Mouse (Mus musculus) liver, adult 2 months (tissue): ENCODE measurements at regions not wholly inside any gene's neighbourhood (a gene's known extent, or its start where the extent isn't known, plus 50 kb on each side); places are given as distances from the start of the nearest gene placed in this dataset.
A peak's percentile ranks its signal among the peaks of the same experiment; 100 is the strongest.

Source experiments
- DNase-seq: peaks from one replicate; pipeline ENCODE4 v3.0.0-alpha.2; 2011; ENCODE audit warnings: low read depth, low spot score; ENCODE audit errors: extremely low read depth
- H3K27ac ChIP-seq: fragments of 200-500 bp; replicated peaks from 2 replicates; pipeline ENCODE4 v1.5.1; 2012; ENCODE audit warnings: low read depth, mild to moderate bottlenecking, control low read depth, inconsistent platforms, low read length; ENCODE audit not compliant: insufficient read depth
- H3K27me3 ChIP-seq: fragments of 200-500 bp; 2 replicates; pipeline ENCODE4 v1.6.1; 2012; ENCODE audit warnings: mild to moderate bottlenecking, moderate library complexity, low read length, inconsistent platforms; ENCODE audit not compliant: control insufficient read depth, insufficient read depth
- H3K36me3 ChIP-seq: fragments of 200-500 bp; 2 replicates; pipeline ENCODE4 v1.6.1; 2012; ENCODE audit warnings: low read length, inconsistent platforms; ENCODE audit not compliant: control insufficient read depth, insufficient read depth
- H3K4me1 ChIP-seq: fragments of 200-500 bp; 2 replicates; pipeline ENCODE4 v1.6.1; 2011; ENCODE audit warnings: low read length; ENCODE audit not compliant: control insufficient read depth, insufficient read depth
- H3K4me3 ChIP-seq: fragments of 200-500 bp; 2 replicates; pipeline ENCODE4 v1.5.1; 2011; ENCODE audit warnings: low read depth, mild to moderate bottlenecking, control low read depth, low read length, moderate library complexity; ENCODE audit not compliant: insufficient read depth
- H3K79me2 ChIP-seq: fragments of 200-500 bp; 2 replicates; pipeline ENCODE4 v1.6.1; 2012; ENCODE audit warnings: inconsistent platforms, mild to moderate bottlenecking, low read length, moderate library complexity; ENCODE audit not compliant: control insufficient read depth, insufficient read depth
- H3K9ac ChIP-seq: fragments of 200-500 bp; 2 replicates; pipeline ENCODE4 v1.6.1; 2012; ENCODE audit warnings: low read depth, mild to moderate bottlenecking, control low read depth, inconsistent platforms, low read length
- CTCF ChIP-seq: fragments of 200-500 bp; IDR thresholded peaks from 2 replicates; pipeline ENCODE4 v1.5.1; 2011; ENCODE audit warnings: low read depth, low read length, control low read depth
- POLR2A ChIP-seq: fragments of 200-500 bp; IDR thresholded peaks from 2 replicates; pipeline ENCODE4 v1.6.1; 2011; ENCODE audit warnings: low read length, control low read depth; ENCODE audit not compliant: insufficient read depth; ENCODE audit errors: extremely low read depth
- WGBS: fragments of 180-500 bp; shearing (Covaris S2); methylation state at CpG from one replicate; pipeline ENCODE4 v1.1.7; 2018; 5-methylcytosine and 5-hydroxymethylcytosine counted together

GRCm38 (mm10) chr14:18511094-18511493 is 179.4 kb upstream of the Ube2e1 start:
- Histone ChIP-seq H3K79me2 (no peaks in the 10 kb centered on the region), H3K27me3 (no peaks in the 10 kb centered on the region), H3K4me3 (no peak overlapping the region), H3K27ac (no peak overlapping the region), H3K9ac (no peak overlapping the region), H3K36me3 (no peaks in the 10 kb centered on the region), H3K4me1 (0 out of 2 replicates have a peak, but pooled peaks cover 3% of the 10 kb centered on the region)
- DNase-seq: no peak
- TF ChIP-seq POLR2A (no peak), CTCF (peak; percentile 21; the same call in 1 of the 2 replicates)

GRCm38 (mm10) chr14:18508359-18508647 is 176.6 kb upstream of the Ube2e1 start:
- DNase-seq: no peak
- WGBS: 88% methylated on average over 1 of the region's 1 CpGs

GRCm38 (mm10) chr14:18507582-18508358 is 176.1 kb upstream of the Ube2e1 start:
- Histone ChIP-seq H3K9ac (no peak overlapping the region), H3K4me3 (no peak overlapping the region), H3K79me2 (no peaks in the 10 kb centered on the region), H3K4me1 (0 out of 2 replicates have a peak, but pooled peaks cover 3% of the 10 kb centered on the region), H3K27ac (no peak overlapping the region), H3K36me3 (no peaks in the 10 kb centered on the region), H3K27me3 (no peaks in the 10 kb centered on the region)
- DNase-seq: no peak
- 63% methylated on average over 3 of the region's 3 CpGs for WGBS
- TF ChIP-seq POLR2A (no peak), CTCF (no peak)

More at GRCm38 (mm10) chr14:18508359-18508647, 176.6 kb upstream of the Ube2e1 start:
- Histone ChIP-seq H3K79me2 (no peaks in the 10 kb centered on the region), H3K27me3 (no peaks in the 10 kb centered on the region), H3K4me1 (0 out of 2 replicates have a peak, but pooled peaks cover 3% of the 10 kb centered on the region), H3K9ac (no peak overlapping the region), H3K36me3 (no peaks in the 10 kb centered on the region), H3K4me3 (no peak overlapping the region), H3K27ac (no peak overlapping the region)
- TF ChIP-seq CTCF (no peak), POLR2A (no peak)

- Histone ChIP-seq H3K9ac (no peak overlapping the region), H3K4me3 (no peak overlapping the region), H3K27ac (no peak overlapping the region), H3K79me2 (no peaks in the 10 kb centered on the region), H3K27me3 (no peaks in the 10 kb centered on the region), H3K4me1 (0 out of 2 replicates have a peak, but pooled peaks cover 3% of the 10 kb centered on the region), H3K36me3 (no peaks in the 10 kb centered on the region)
- TF ChIP-seq CTCF (peak; percentile 39), POLR2A (no peak)
- peak; percentile 38 for DNase-seq
- WGBS: 71% methylated on average over 4 of the region's 4 CpGs
Measured at GRCm38 (mm10) chr14:18506168-18506567, 174.5 kb upstream of the Ube2e1 start.

GRCm38 (mm10) chr14:18500249-18500832 is 168.7 kb upstream of the Ube2e1 start:
- no peaks in the 10 kb centered on the region for H3K27me3 ChIP-seq
- no peaks in the 10 kb centered on the region for H3K4me1 ChIP-seq
- H3K27ac ChIP-seq: no peak overlapping the region
- no peak overlapping the region for H3K9ac ChIP-seq
- H3K36me3 ChIP-seq: no peaks in the 10 kb centered on the region
- DNase-seq: no peak
- TF ChIP-seq CTCF (no peak), POLR2A (no peak)
- no peaks in the 10 kb centered on the region for H3K79me2 ChIP-seq
- H3K4me3 ChIP-seq: no peak overlapping the region

- Histone ChIP-seq H3K79me2 (no peaks in the 10 kb centered on the region), H3K4me1 (no peaks in the 10 kb centered on the region), H3K27ac (no peak overlapping the region), H3K36me3 (no peaks in the 10 kb centered on the region), H3K9ac (no peak overlapping the region), H3K4me3 (no peak overlapping the region), H3K27me3 (no peaks in the 10 kb centered on the region)
- 88% methylated on average over 1 of the region's 1 CpGs for WGBS
- TF ChIP-seq CTCF (no peak), POLR2A (no peak)
- DNase-seq: no peak
Measured at GRCm38 (mm10) chr14:18494048-18494447, 162.4 kb upstream of the Ube2e1 start.
